Mouse (Mus musculus): ENCODE results near the gene Ror1. TPM values are rescaled to one million over a fixed set of nuclear protein-coding genes. Genes with fewer than 3 reads are reported as not detected.

Ror1 gene
- polyA plus RNA-seq, 1 experiment from 2014 or later = 11.5 TPM

GRCm38 (mm10) chr4:100363666-100364065, 268.1 kb downstream of the Ror1 start:
- Histone ChIP-seq H3K4me2 (no peak overlapping the region), H3K9ac (replicated peaks) (no peak overlapping the region), H3K27ac (no peak overlapping the region), H3K27me3 (peaks cover 55% of the 10 kb centered on the region), H3K4me3 (replicated peaks) (no peak overlapping the region), H3K36me3 (no peaks in the 10 kb centered on the region), H3K9me3 (no peaks in the 10 kb centered on the region), H3K4me1 (replicated peaks) (peaks cover 13% of the 10 kb centered on the region)
- 71% methylated on average over 7 of the region's 7 CpGs for WGBS
- ATAC-seq (ENCODE audit: insufficient number of reproducible peaks, insufficient read depth, low FRiP score, low TSS enrichment, low read depth) = no peak

GRCm38 (mm10) chr4:100368691-100369090, 273.1 kb downstream of the Ror1 start:
- no peak overlapping the region for H3K27ac ChIP-seq
- no peaks in the 10 kb centered on the region for H3K9me3 ChIP-seq
- 40% methylated on average over 2 of the region's 2 CpGs for WGBS
- H3K9ac ChIP-seq (replicated peaks) = no peak overlapping the region
- H3K36me3 ChIP-seq = no peaks in the 10 kb centered on the region
- no peak overlapping the region for H3K4me2 ChIP-seq
- no peak overlapping the region for H3K4me3 ChIP-seq (replicated peaks)
- H3K27me3 ChIP-seq = peaks cover 56% of the 10 kb centered on the region
- peaks cover 12% of the 10 kb centered on the region for H3K4me1 ChIP-seq (replicated peaks)
- ATAC-seq (ENCODE audit: insufficient number of reproducible peaks, insufficient read depth, low FRiP score, low TSS enrichment, low read depth) = no peak

- no peak overlapping the region for H3K4me3 ChIP-seq (replicated peaks)
- no peaks in the 10 kb centered on the region for H3K36me3 ChIP-seq
- peaks cover 58% of the 10 kb centered on the region for H3K27me3 ChIP-seq
- H3K4me1 ChIP-seq (replicated peaks) = peaks cover 3% of the 10 kb centered on the region; the same call in 1 of the 2 replicates
- WGBS = 89% methylated on average over 7 of the region's 7 CpGs
- no peak overlapping the region for H3K27ac ChIP-seq
- no peak for ATAC-seq (ENCODE audit: insufficient number of reproducible peaks, insufficient read depth, low FRiP score, low TSS enrichment, low read depth)
- H3K9me3 ChIP-seq = no peaks in the 10 kb centered on the region
- no peak overlapping the region for H3K9ac ChIP-seq (replicated peaks)
- no peak overlapping the region for H3K4me2 ChIP-seq
Observed at GRCm38 (mm10) chr4:100369541-100370174, 274.1 kb downstream of the Ror1 start.

- WGBS = 52% methylated on average over 11 of the region's 11 CpGs
- H3K9me3 ChIP-seq = no peaks in the 10 kb centered on the region
- H3K4me1 ChIP-seq (replicated peaks) = peaks cover 6% of the 10 kb centered on the region
Observed at GRCm38 (mm10) chr4:100372806-100373205, 277.2 kb downstream of the Ror1 start.

GRCm38 (mm10) chr4:100373780-100374179, 278.2 kb downstream of the Ror1 start:
- H3K9ac ChIP-seq (replicated peaks) = no peak overlapping the region
- H3K27ac ChIP-seq = no peak overlapping the region
- WGBS = 75% methylated on average over 4 of the region's 4 CpGs
- H3K4me2 ChIP-seq = no peak overlapping the region
- H3K27me3 ChIP-seq = peaks cover 53% of the 10 kb centered on the region
- H3K4me3 ChIP-seq (replicated peaks) = no peak overlapping the region
- no peaks in the 10 kb centered on the region for H3K36me3 ChIP-seq
- ATAC-seq (ENCODE audit: insufficient number of reproducible peaks, insufficient read depth, low FRiP score, low TSS enrichment, low read depth) = no peak
- H3K4me1 ChIP-seq (replicated peaks) = peaks cover 3% of the 10 kb centered on the region; the same call in 1 of the 2 replicates
- H3K9me3 ChIP-seq = no peaks in the 10 kb centered on the region

More at GRCm38 (mm10) chr4:100372806-100373205, 277.2 kb downstream of the Ror1 start:
- Histone ChIP-seq H3K4me3 (replicated peaks) (no peak overlapping the region), H3K27me3 (peaks cover 56% of the 10 kb centered on the region), H3K27ac (no peak overlapping the region), H3K9ac (replicated peaks) (no peak overlapping the region), H3K36me3 (no peaks in the 10 kb centered on the region), H3K4me2 (no peak overlapping the region)
- no peak for ATAC-seq (ENCODE audit: insufficient number of reproducible peaks, insufficient read depth, low FRiP score, low TSS enrichment, low read depth)

- ATAC-seq (ENCODE audit: insufficient number of reproducible peaks, insufficient read depth, low FRiP score, low TSS enrichment, low read depth) = no peak
- peaks cover 42% of the 10 kb centered on the region for H3K27me3 ChIP-seq
- no peak overlapping the region for H3K9ac ChIP-seq (replicated peaks)
- peaks cover 3% of the 10 kb centered on the region; the same call in 1 of the 2 replicates for H3K4me1 ChIP-seq (replicated peaks)
- 92% methylated on average over 5 of the region's 5 CpGs for WGBS
- no peaks in the 10 kb centered on the region for H3K36me3 ChIP-seq
- no peak overlapping the region for H3K27ac ChIP-seq
- no peak overlapping the region for H3K4me3 ChIP-seq (replicated peaks)
- no peak overlapping the region for H3K4me2 ChIP-seq
- H3K9me3 ChIP-seq = no peaks in the 10 kb centered on the region
Observed at GRCm38 (mm10) chr4:100375286-100375685, 279.7 kb downstream of the Ror1 start.

- H3K9ac ChIP-seq (replicated peaks) = no peak overlapping the region
- no peak for ATAC-seq (ENCODE audit: insufficient number of reproducible peaks, insufficient read depth, low FRiP score, low TSS enrichment, low read depth)
- 47% methylated on average over 6 of the region's 6 CpGs for WGBS
- H3K27me3 ChIP-seq = peaks cover 35% of the 10 kb centered on the region
- H3K4me2 ChIP-seq = no peak overlapping the region
- H3K36me3 ChIP-seq = no peaks in the 10 kb centered on the region
- H3K27ac ChIP-seq = no peak overlapping the region
- H3K4me3 ChIP-seq (replicated peaks) = no peak overlapping the region
- no peaks in the 10 kb centered on the region for H3K9me3 ChIP-seq
- peaks cover 3% of the 10 kb centered on the region; the same call in 1 of the 2 replicates for H3K4me1 ChIP-seq (replicated peaks)
Observed at GRCm38 (mm10) chr4:100376163-100376562, 280.6 kb downstream of the Ror1 start.

- no peak overlapping the region for H3K27ac ChIP-seq
- H3K9me3 ChIP-seq = no peaks in the 10 kb centered on the region
- H3K27me3 ChIP-seq = peaks cover 33% of the 10 kb centered on the region
- H3K4me3 ChIP-seq (replicated peaks) = no peak overlapping the region
- H3K4me2 ChIP-seq = no peak overlapping the region
- no peaks in the 10 kb centered on the region for H3K36me3 ChIP-seq
- peaks cover 3% of the 10 kb centered on the region; the same call in 1 of the 2 replicates for H3K4me1 ChIP-seq (replicated peaks)
- WGBS = 69% methylated on average over 3 of the region's 3 CpGs
- no peak for ATAC-seq (ENCODE audit: insufficient number of reproducible peaks, insufficient read depth, low FRiP score, low TSS enrichment, low read depth)
- no peak overlapping the region for H3K9ac ChIP-seq (replicated peaks)
Observed at GRCm38 (mm10) chr4:100377231-100377630, 281.6 kb downstream of the Ror1 start.

- ATAC-seq (ENCODE audit: insufficient number of reproducible peaks, insufficient read depth, low FRiP score, low TSS enrichment, low read depth) = no peak
- no peaks in the 10 kb centered on the region for H3K9me3 ChIP-seq
Observed at GRCm38 (mm10) chr4:100377996-100378395, 282.4 kb downstream of the Ror1 start.

GRCm38 (mm10) chr4:100381760-100382159, 286.2 kb downstream of the Ror1 start:
- no peak overlapping the region for H3K4me3 ChIP-seq (replicated peaks)
- ATAC-seq (ENCODE audit: insufficient number of reproducible peaks, insufficient read depth, low FRiP score, low TSS enrichment, low read depth) = no peak
- no peak overlapping the region for H3K27ac ChIP-seq
- H3K9ac ChIP-seq (replicated peaks) = no peak overlapping the region
- peaks cover 22% of the 10 kb centered on the region; the same call in 1 of the 2 replicates for H3K27me3 ChIP-seq
- WGBS = 66% methylated on average over 4 of the region's 4 CpGs
- no peaks in the 10 kb centered on the region for H3K36me3 ChIP-seq
- no peak overlapping the region for H3K4me2 ChIP-seq
- no peaks in the 10 kb centered on the region for H3K4me1 ChIP-seq (replicated peaks)
- no peaks in the 10 kb centered on the region for H3K9me3 ChIP-seq

More at GRCm38 (mm10) chr4:100377996-100378395, 282.4 kb downstream of the Ror1 start:
- H3K36me3 ChIP-seq = no peaks in the 10 kb centered on the region
- H3K27me3 ChIP-seq = peaks cover 30% of the 10 kb centered on the region; the same call in 1 of the 2 replicates
- H3K4me2 ChIP-seq = no peak overlapping the region
- no peak overlapping the region for H3K4me3 ChIP-seq (replicated peaks)
- 86% methylated on average over 4 of the region's 4 CpGs for WGBS
- no peak overlapping the region for H3K9ac ChIP-seq (replicated peaks)
- H3K27ac ChIP-seq = no peak overlapping the region
- peaks cover 3% of the 10 kb centered on the region; the same call in 1 of the 2 replicates for H3K4me1 ChIP-seq (replicated peaks)

GRCm38 (mm10) chr4:100386272-100386988, 290.8 kb downstream of the Ror1 start:
- 80% methylated on average over 5 of the region's 5 CpGs for WGBS
- ATAC-seq (ENCODE audit: insufficient number of reproducible peaks, insufficient read depth, low FRiP score, low TSS enrichment, low read depth) = no peak

More at GRCm38 (mm10) chr4:100386272-100386988, 290.8 kb downstream of the Ror1 start:
- H3K9me3 ChIP-seq = no peaks in the 10 kb centered on the region
- no peaks in the 10 kb centered on the region for H3K36me3 ChIP-seq
- no peak overlapping the region for H3K4me3 ChIP-seq (replicated peaks)
- H3K4me1 ChIP-seq (replicated peaks) = no peaks in the 10 kb centered on the region
- H3K4me2 ChIP-seq = no peak overlapping the region
- no peak overlapping the region for H3K9ac ChIP-seq (replicated peaks)
- H3K27ac ChIP-seq = no peak overlapping the region
- H3K27me3 ChIP-seq = peaks cover 19% of the 10 kb centered on the region
